Mouse (Mus musculus): Measurements from ENCODE around the gene Gm47841. TPM values are rescaled to one million over a fixed set of nuclear protein-coding genes. Genes with fewer than 3 reads are reported as not detected.

The Gm47841 gene
- total and polyA plus RNA-seq, 3 experiments: not detected

- H3K9me3 ChIP-seq (replicated peaks; ENCODE audit: insufficient read depth, low read length): no peaks in the 10 kb centered on the region
- TF ChIP-seq TBP (IDR thresholded peaks at IDR 0.05; ENCODE audit: low read depth, low read length): no peak
- no peak for TF ChIP-seq POLR2AphosphoS5 (IDR thresholded peaks at IDR 0.05; ENCODE audit: borderline replicate concordance, low read depth, low read length)
- TF ChIP-seq MYC (IDR thresholded peaks at IDR 0.05; ENCODE audit: low read depth, low read length): no peak
- TF ChIP-seq NELFE (IDR thresholded peaks at IDR 0.05; ENCODE audit: low read depth, low read length): no peak
- TF ChIP-seq CHD1 (IDR thresholded peaks at IDR 0.05; ENCODE audit: low read depth, low read length): no peak
- no peak for TF ChIP-seq TCF12 (IDR thresholded peaks at IDR 0.05; ENCODE audit: low read depth, low read length)
- TF ChIP-seq MAZ (IDR thresholded peaks at IDR 0.05; ENCODE audit: low read depth, low read length): no peak
- no peak for TF ChIP-seq SMC3 (IDR thresholded peaks at IDR 0.05; ENCODE audit: low read depth, low read length)
- no peak for TF ChIP-seq MEF2A (IDR thresholded peaks at IDR 0.05; ENCODE audit: extremely low read depth, insufficient replicate concordance, low read depth, low read length, poor library complexity, severe bottlenecking)
- TF ChIP-seq JUND (IDR thresholded peaks at IDR 0.05; ENCODE audit: low read depth, low read length): no peak
- H3K4me1 ChIP-seq (ENCODE audit: control insufficient read depth in 1 of 2, insufficient read depth in 2 of 2, low read length in 2 of 2): no peaks in the 10 kb centered on the region
- H3K27ac ChIP-seq (ENCODE audit: control insufficient read depth, low read depth, low read length): no peak overlapping the region
- DNase-seq (ENCODE audit: low read depth, low spot score): no peak
- no peaks in the 10 kb centered on the region for H3K36me3 ChIP-seq (ENCODE audit: control insufficient read depth in 1 of 2, insufficient read depth in 2 of 2, low read length in 2 of 2)
- no peaks in the 10 kb centered on the region for H3K27me3 ChIP-seq (ENCODE audit: control insufficient read depth in 1 of 2, insufficient read depth in 2 of 2, low read length in 2 of 2)
- no peak overlapping the region for H3K4me3 ChIP-seq (ENCODE audit: control insufficient read depth in 1 of 2, insufficient read depth in 1 of 2, low read depth in 2 of 2, low read length in 2 of 2)
- no peaks in the 10 kb centered on the region for H3K79me2 ChIP-seq (ENCODE audit: control insufficient read depth, insufficient read depth, low read length, poor library complexity)
- no peak overlapping the region for H3K9ac ChIP-seq (ENCODE audit: control insufficient read depth, low read depth, low read length, poor library complexity, severe bottlenecking)
Measured at GRCm38 (mm10) chr15:101054541-101054940, 7.3 kb upstream of the Gm47841 start.

GRCm38 (mm10) chr15:101053832-101054459 lies 6.7 kb upstream of the Gm47841 start:
- H3K79me2 ChIP-seq (ENCODE audit: control insufficient read depth, insufficient read depth, low read length, poor library complexity): no peaks in the 10 kb centered on the region
- no peak for TF ChIP-seq ELF1 (IDR thresholded peaks at IDR 0.05; ENCODE audit: low read depth, low read length)
- TF ChIP-seq POLR2A (IDR thresholded peaks at IDR 0.05; ENCODE audit: control insufficient read depth in 1 of 2, insufficient read depth in 1 of 2, low read depth in 1 of 2, low read length in 2 of 2, poor library complexity in 1 of 2): no peak
- no peak for TF ChIP-seq CHD1 (IDR thresholded peaks at IDR 0.05; ENCODE audit: low read depth, low read length)
- no peak for TF ChIP-seq USF1 (IDR thresholded peaks at IDR 0.05; ENCODE audit: low read depth, low read length)
- TF ChIP-seq GATA1 (IDR thresholded peaks at IDR 0.05; ENCODE audit: low read depth, low read length): no peak
- no peak for TF ChIP-seq ZMIZ1 (IDR thresholded peaks at IDR 0.05; ENCODE audit: low read depth, low read length)
- no peak for TF ChIP-seq CHD2 (IDR thresholded peaks at IDR 0.05; ENCODE audit: low read length)
- TF ChIP-seq RAD21 (IDR thresholded peaks at IDR 0.05; ENCODE audit: low read depth, low read length): no peak
- no peak for TF ChIP-seq SMC3 (IDR thresholded peaks at IDR 0.05; ENCODE audit: low read depth, low read length)
- TF ChIP-seq RCOR1 (IDR thresholded peaks at IDR 0.05; ENCODE audit: low read depth, low read length): no peak
- TF ChIP-seq TCF12 (IDR thresholded peaks at IDR 0.05; ENCODE audit: low read depth, low read length): no peak
- no peak for TF ChIP-seq UBTF (IDR thresholded peaks at IDR 0.05; ENCODE audit: borderline replicate concordance, insufficient read depth, low read depth, low read length)
- TF ChIP-seq ZC3H11A (IDR thresholded peaks at IDR 0.05; ENCODE audit: low read depth, low read length): no peak
- no peak for TF ChIP-seq HCFC1 (IDR thresholded peaks at IDR 0.05; ENCODE audit: low read depth, low read length)
- no peak for TF ChIP-seq ZNF384 (IDR thresholded peaks at IDR 0.05; ENCODE audit: low read depth, low read length)
- no peaks in the 10 kb centered on the region for H3K36me3 ChIP-seq (ENCODE audit: control insufficient read depth in 1 of 2, insufficient read depth in 2 of 2, low read length in 2 of 2)
- H3K9ac ChIP-seq (ENCODE audit: control insufficient read depth, low read depth, low read length, poor library complexity, severe bottlenecking): no peak overlapping the region
- H3K4me1 ChIP-seq (ENCODE audit: control insufficient read depth in 1 of 2, insufficient read depth in 2 of 2, low read length in 2 of 2): no peaks in the 10 kb centered on the region
- no peak for DNase-seq (ENCODE audit: low read depth, low spot score)
- no peak overlapping the region for H3K4me3 ChIP-seq (ENCODE audit: control insufficient read depth in 1 of 2, insufficient read depth in 1 of 2, low read depth in 2 of 2, low read length in 2 of 2)
- H3K27ac ChIP-seq (ENCODE audit: control insufficient read depth, low read depth, low read length): no peak overlapping the region
- no peaks in the 10 kb centered on the region for H3K9me3 ChIP-seq (replicated peaks; ENCODE audit: insufficient read depth, low read length)
- H3K27me3 ChIP-seq (ENCODE audit: control insufficient read depth in 1 of 2, insufficient read depth in 2 of 2, low read length in 2 of 2): no peaks in the 10 kb centered on the region
